Mouse (Mus musculus) cerebellum, adult 2 months (tissue): ENCODE measurements around the gene Rbpj. TPM values are rescaled to one million over a fixed set of nuclear protein-coding genes. Genes with fewer than 3 reads are reported as not detected.
A peak's percentile ranks its signal among the peaks of the same experiment; 100 is the strongest.
"Not testable (repeated sequence)": the region's sequence is repeated elsewhere in the genome, so short reads cannot be mapped to it uniquely, and the experiment has no call there.

Experiments
- DNase-seq, 2 experiments: peaks; one replicate each; pipeline ENCODE4 v3.0.0; 2021
- H3K27ac ChIP-seq: fragments of 200-500 bp; 2 replicates; pipeline ENCODE4 v1.5.1; 2012; ENCODE audit warnings: low read length, control low read depth, inconsistent platforms; ENCODE audit not compliant: insufficient read depth
- H3K27me3 ChIP-seq: fragments of 200-500 bp; 2 replicates; pipeline ENCODE4 v1.6.1; 2012; ENCODE audit warnings: inconsistent platforms, mild to moderate bottlenecking, low read length, moderate library complexity; ENCODE audit not compliant: control insufficient read depth, insufficient read depth
- H3K4me1 ChIP-seq: fragments of 200-500 bp; 2 replicates; pipeline ENCODE4 v1.6.1; 2011; ENCODE audit warnings: low read length; ENCODE audit not compliant: control insufficient read depth, insufficient read depth
- H3K4me3 ChIP-seq: fragments of 200-500 bp; replicated peaks from 2 replicates; pipeline ENCODE3; 2011; ENCODE audit warnings: mild to moderate bottlenecking, low read depth, low read length, control low read depth; ENCODE audit not compliant: insufficient read depth
- CTCF ChIP-seq: fragments of 200-500 bp; IDR thresholded peaks from 2 replicates; pipeline ENCODE4 v1.5.1; 2011; ENCODE audit warnings: low read depth, mild to moderate bottlenecking, control low read depth, low read length, moderate library complexity, borderline replicate concordance; ENCODE audit not compliant: insufficient read depth
- POLR2A ChIP-seq: fragments of 200-500 bp; IDR thresholded peaks from 2 replicates; pipeline ENCODE4 v1.6.1; 2011; ENCODE audit warnings: low read length, control low read depth, borderline replicate concordance; ENCODE audit not compliant: insufficient read depth
- WGBS: fragments of 180-500 bp; shearing (Covaris S2); methylation state at CpG from one replicate; pipeline ENCODE4 v1.1.7; 2018; 5-methylcytosine and 5-hydroxymethylcytosine counted together
- polyA plus RNA-seq: library from polyadenylated mRNA; depleted of rRNA; stranded (reverse); fragments of >200 nt; gene quantifications from 2 replicates; pipeline ENCODE4 v1.2.3, GENCODE M21; 2012

Rbpj gene
- polyA plus RNA-seq, 1 experiment = 19.6 TPM

DNA sequence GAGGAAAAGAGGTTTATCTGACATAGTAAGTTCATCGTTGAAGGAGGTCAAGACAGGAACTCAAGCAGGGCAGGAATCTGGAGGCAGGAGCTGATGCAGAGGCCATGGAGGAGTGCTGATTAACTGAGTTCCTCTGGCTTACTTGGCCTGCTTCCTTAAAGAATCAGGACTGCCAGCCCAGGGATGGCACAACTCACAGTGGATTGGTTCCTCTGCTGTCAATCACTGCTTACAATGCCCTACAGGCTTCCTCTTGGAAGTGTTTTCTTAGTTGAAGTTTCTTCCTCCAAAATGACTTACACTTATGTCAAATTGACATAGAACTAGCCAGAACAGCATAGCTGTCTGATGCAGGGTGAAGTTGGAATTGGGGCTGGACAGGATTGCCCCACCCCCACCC is 196.5 kb downstream of the Rbpj start:
- Histone ChIP-seq H3K27me3 (no peaks in the 10 kb centered on the region), H3K4me1 (no peaks in the 10 kb centered on the region), H3K4me3 (no peak overlapping the region), H3K27ac (no peak overlapping the region)
- no peak for DNase-seq
- WGBS = 59% methylated on average over 1 of the region's 1 CpGs
- no peak for TF ChIP-seq POLR2A
- no peak for TF ChIP-seq CTCF

DNA sequence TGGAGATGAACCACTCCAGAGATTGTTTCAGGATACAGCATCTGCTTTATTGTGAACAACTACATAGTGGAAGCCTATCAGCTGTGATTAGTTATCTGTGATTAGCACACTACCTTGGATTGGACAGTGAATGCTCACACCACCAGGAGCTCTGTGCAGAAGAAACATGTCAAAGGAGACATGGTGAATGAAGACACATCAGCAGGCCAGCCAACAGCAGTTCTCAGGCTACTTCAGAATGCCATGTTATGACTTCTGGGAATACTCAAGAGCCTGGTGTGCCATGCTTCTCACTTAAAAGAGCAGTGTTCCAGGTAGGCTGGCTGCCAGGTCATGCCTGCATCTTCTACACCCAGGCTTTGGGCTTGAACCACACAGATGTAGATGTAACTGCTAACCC is 197.7 kb downstream of the Rbpj start:
- H3K27me3 ChIP-seq = no peaks in the 10 kb centered on the region
- no peak overlapping the region for H3K27ac ChIP-seq
- DNase-seq = no peak
- no peak overlapping the region for H3K4me3 ChIP-seq
- no peaks in the 10 kb centered on the region for H3K4me1 ChIP-seq
- TF ChIP-seq POLR2A (no peak), CTCF (no peak)

DNA sequence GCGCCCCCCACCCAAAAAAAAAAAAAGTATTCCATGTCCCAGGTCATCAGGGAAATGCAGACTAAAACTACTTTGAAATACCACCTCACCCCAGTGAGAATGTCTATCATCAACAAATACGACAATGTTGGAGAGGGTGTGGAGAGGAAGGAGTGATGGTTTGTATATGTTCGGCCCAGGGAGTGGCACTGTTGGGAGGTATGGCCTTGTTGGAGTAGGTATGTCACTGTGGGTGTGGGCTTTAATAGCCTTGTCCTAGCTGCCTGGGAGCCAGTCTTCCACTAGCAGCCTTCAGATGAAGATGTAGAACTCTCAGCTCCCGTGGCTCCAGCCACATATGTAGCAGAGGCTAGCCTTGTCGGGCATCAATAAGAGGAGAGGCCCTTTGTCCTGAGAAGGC is 202.1 kb downstream of the Rbpj start:
- Histone ChIP-seq H3K27me3 (no peaks in the 10 kb centered on the region), H3K4me1 (no peaks in the 10 kb centered on the region), H3K27ac (no peak overlapping the region), H3K4me3 (no peak overlapping the region)
- 88% methylated on average over 5 of the region's 5 CpGs for WGBS
- no peak for TF ChIP-seq POLR2A
- no peak for TF ChIP-seq CTCF
- DNase-seq = no peak

DNA sequence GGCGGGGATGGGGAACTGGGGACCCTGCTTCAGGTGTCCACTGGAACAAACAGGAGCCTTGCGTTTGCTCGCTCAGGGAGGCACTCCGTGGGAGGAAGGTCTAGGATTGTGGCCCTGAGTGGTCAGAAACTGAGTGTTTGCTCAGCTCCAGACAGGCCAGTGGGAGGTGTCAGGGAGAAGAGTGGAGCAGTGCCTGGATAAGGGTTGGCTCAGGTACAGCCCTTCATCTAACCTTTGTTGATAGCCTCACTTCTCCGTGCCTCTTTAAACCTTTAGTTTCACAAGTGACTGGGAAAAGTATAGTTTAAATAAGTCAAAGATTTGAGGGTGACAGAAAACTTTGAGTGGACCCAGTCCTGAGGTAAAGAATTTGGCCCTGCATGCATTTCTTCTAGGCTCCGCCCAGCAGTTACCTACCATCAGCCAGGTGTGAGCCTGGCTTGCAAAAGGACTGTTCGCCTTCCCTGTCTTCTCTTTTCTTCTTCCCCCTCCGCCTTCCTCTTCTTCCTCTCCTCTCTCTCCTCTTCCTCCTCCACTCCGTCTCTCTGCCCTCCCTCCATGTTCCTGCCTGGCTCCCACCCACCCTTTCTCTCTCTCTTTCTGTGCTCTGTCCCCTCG is 204.5 kb downstream of the Rbpj start:
- H3K27me3 ChIP-seq = no peaks in the 10 kb centered on the region
- H3K27ac ChIP-seq = no peak overlapping the region
- H3K4me3 ChIP-seq = no peak overlapping the region
- no peaks in the 10 kb centered on the region for H3K4me1 ChIP-seq
- TF ChIP-seq CTCF = no peak
- no peak for TF ChIP-seq POLR2A
- 83% methylated on average over 10 of the region's 10 CpGs for WGBS
- DNase-seq = no peak

DNA sequence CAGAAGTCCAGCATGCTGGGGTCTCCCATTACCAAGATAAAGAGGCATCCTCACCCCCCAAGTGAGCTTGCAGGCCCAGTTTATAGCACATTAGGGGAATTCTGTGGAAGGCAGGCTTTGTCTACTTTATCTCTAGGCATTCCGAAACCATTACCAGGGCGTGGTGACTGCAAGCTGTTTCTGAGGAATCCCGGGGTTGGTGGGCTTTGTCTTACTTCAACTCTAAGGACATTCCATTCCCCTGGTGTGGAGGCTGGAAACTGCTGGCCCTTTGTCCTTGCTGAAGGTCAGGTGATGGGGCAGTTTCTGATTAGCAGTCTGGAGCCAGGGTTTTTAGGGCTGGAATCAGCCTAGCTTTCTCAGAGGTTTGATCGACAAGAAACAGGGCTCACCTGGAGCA is 205.6 kb downstream of the Rbpj start:
- H3K27ac ChIP-seq = no peak overlapping the region
- 67% methylated on average over 4 of the region's 4 CpGs for WGBS
- no peak for DNase-seq
- TF ChIP-seq POLR2A (no peak), CTCF (no peak)
- no peak overlapping the region for H3K4me3 ChIP-seq
- H3K4me1 ChIP-seq = no peaks in the 10 kb centered on the region
- H3K27me3 ChIP-seq = no peaks in the 10 kb centered on the region

DNA sequence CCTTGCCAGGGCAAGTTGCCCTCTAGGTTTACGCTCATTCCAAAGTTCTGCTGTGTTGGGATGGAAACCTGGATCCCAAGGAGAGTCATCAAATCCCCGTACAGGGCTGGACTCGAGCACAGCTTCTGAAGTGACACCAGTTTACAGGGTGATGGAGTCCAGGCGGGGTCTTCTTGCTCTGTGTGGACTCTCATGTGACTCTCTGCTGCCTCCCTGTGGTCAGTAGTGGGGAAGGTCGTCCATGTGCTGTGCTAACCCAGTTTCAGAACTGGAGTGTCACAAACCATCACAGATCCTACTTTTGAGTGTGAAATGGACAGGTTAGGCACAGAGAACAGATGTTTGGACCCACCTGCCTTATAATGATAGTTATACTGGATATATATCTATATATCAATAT is 206.4 kb downstream of the Rbpj start:
- Histone ChIP-seq H3K4me3 (no peak overlapping the region), H3K27ac (no peak overlapping the region), H3K27me3 (no peaks in the 10 kb centered on the region), H3K4me1 (no peaks in the 10 kb centered on the region)
- 15% methylated on average over 5 of the region's 5 CpGs for WGBS
- DNase-seq = peak; percentile 47 to 58
- TF ChIP-seq POLR2A = no peak
- TF ChIP-seq CTCF = peak; percentile 85

DNA sequence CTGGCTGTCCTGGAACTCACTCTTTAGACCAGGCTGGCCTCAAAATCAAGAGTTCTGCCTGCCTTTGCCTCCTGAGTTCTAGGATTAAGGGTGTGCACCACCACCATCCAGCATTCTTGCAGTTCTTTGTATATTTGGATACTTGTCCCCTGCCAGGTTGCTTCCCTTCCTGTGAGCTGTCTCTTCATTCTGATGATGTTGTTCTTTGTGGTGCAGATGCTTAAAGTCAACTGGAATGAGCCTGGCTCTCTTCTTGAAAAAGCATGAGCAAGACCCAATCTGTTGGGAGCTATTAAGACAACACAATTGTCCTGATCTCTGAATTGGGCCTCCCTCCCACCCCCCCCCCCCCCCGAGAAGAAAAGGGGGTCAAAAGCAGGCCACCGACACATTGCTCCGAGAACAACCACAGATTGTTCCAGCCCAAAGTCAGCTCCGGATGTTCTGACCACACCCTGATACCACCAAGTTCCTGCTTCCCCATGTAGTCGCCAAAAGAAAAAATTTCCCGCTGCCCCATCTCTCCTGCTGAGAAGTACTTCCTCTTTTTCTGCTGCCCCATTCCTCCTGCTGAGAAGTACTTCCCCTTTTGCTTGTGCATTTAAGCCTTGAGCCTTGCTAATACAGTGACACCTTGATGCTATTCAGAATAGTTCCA is 207.7 kb downstream of the Rbpj start:
- DNase-seq, H3K27me3 ChIP-seq, H3K4me1 ChIP-seq, H3K27ac ChIP-seq, H3K4me3 ChIP-seq: not testable (repeated sequence)
- 74% methylated on average over 6 of the region's 6 CpGs for WGBS

DNA sequence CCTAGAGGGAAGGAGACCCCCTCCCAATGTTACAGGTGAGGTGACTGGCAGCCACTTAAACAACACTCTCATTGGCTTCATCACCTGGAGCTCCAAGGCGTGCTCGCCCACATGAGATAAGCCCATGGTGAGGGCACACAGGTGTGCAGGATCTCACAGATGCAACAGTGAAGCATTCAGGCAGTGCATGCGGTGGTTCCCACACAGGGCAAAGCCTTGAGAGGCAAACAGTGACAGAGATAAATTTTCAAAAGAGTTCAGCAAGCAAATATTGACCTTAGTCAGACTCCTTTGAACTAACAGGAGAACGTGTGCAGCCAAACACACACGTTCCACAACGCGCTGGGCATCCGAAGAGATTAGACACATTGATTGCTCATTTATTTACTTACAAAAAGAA is 210.7 kb downstream of the Rbpj start:
- WGBS = 93% methylated on average over 8 of the region's 8 CpGs
- TF ChIP-seq POLR2A (no peak), CTCF (no peak)
- H3K27me3 ChIP-seq = no peaks in the 10 kb centered on the region
- H3K4me3 ChIP-seq = no peak overlapping the region
- no peak for DNase-seq
- H3K27ac ChIP-seq = no peak overlapping the region
- H3K4me1 ChIP-seq = no peaks in the 10 kb centered on the region
